Mouse (Mus musculus) frontal cortex, postnatal 10 days (tissue): Measurements from ENCODE around the gene Olfr723.
"Not testable (repeated sequence)": the region's sequence is repeated elsewhere in the genome, so short reads cannot be mapped to it uniquely, and the experiment has no call there.

Experiments used
- DNase-seq, 2 experiments: peaks; one replicate each; pipeline ENCODE4 v3.0.0; 2022; ENCODE audit warnings: low spot score in 2 of 2, mixed read lengths in 1 of 2

Olfr723 gene

DNA sequence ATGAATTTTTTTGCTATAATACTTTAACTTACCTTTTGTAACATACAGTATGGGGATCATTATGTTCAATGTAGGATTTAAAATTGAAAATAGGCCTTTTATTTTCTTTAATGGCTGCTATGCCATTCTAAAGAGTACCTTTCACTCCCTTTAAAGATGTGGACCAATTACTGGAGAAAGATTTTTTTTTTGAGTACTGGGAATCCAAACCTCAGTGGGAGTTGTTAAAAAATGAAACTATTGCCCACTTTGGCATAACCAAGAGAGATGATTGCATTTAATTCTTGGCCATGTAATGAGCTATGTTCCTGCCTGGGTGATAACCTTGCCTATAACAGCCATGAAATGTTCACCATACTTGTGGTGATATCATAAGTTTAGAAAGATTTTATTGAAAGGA lies at the start of gene Olfr723:
Olfr723 (minus strand) TSS at position 101 of the 400 bp plus-strand sequence.
- DNase-seq, result not testable (repeated sequence)

DNA sequence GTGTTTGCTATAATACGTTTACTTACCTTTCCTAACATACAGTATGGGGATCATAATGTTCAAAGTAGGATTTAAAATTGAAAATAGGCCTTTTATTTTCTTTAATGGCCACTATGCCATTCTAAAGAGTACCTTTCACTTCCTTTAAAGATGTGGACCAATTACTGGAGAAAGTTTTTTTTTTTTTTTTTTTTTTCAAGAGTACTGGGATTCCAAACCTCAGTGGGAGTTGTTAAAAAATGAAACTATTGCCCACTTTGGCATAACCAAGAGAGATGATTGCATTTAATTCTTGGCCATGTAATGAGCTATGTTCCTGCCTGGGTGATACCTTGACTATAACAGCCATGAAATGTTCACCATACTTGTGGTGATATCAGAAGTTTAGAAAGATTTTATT lies 31.6 kb upstream of the Olfr723 start, which contains the start of gene Olfr724:
Olfr724 (minus strand) TSS at position 101 of the 400 bp plus-strand sequence.
- not testable (repeated sequence) for DNase-seq

GRCm38 (mm10) chr14:49955890-49956289 lies 24.3 kb upstream of the Olfr723 start:
- DNase-seq, result no peak

DNA sequence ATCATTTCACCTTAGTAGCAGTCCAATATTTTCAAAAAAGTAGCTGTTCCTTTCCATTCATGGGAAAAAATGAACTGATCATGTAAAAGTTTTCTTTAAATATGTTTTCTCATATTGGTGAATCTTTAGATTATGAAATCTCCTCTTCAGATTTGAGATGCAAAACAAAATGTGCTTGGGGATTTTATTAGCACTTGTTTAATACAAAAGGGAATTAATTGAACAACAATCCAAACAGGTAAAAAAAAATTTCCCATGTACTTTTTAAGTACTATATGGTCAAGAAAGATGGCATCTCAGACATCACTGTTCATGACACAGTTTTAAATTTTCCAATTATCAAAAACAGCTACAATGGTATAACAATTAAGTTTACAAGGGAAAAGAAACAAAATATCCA lies 29.7 kb downstream of the Olfr723 start, which contains the start of gene Olfr722:
Olfr722 (minus strand) TSS at position 101 of the 400 bp plus-strand sequence.
- no peak for DNase-seq
